22 mouse cellular contexts compared by ENCODE assay signal in genomic region chr13:5242782-5243181, GRCm38 (mm10).
DNase-seq lines count a peak whose midpoint lies in the region; ATAC-seq and TF ChIP-seq lines count a peak whose summit lies in the region.
"Had no signal": no experiment of that assay in that cellular context is flagged by ENCODE, and none has a peak within 500 bp of the region (broad histone marks: within the 10 kb centered on the region; RNA-seq: fewer than 3 reads in every experiment).

No protein-coding gene starts in this region.

- H3K9me3 ChIP-seq in embryonic facial prominence, embryonic 11.5 days (replicated peaks; ENCODE audit: control insufficient read depth, low read length) = no peaks in the 10 kb centered on the region
- H3K9me3 ChIP-seq in embryonic facial prominence, embryonic 10.5 days = no peaks in the 10 kb centered on the region
- H3K9me3 ChIP-seq in kidney, embryonic 15.5 days (replicated peaks) = no peaks in the 10 kb centered on the region; the same call in 1 of the 2 replicates
- H3K9me3 ChIP-seq: embryonic facial prominence, embryonic 13.5 days; forebrain, embryonic 10.5 days; forebrain, embryonic 15.5 days had no signal

- no peaks in the 10 kb centered on the region for H3K36me3 ChIP-seq in embryonic facial prominence, embryonic 11.5 days (replicated peaks; ENCODE audit: control insufficient read depth, insufficient read depth, low read depth, low read length)
- no peaks in the 10 kb centered on the region for H3K36me3 ChIP-seq in embryonic facial prominence, embryonic 10.5 days (replicated peaks)
- no peaks in the 10 kb centered on the region for H3K36me3 ChIP-seq in kidney, embryonic 15.5 days
- no peaks in the 10 kb centered on the region for H3K36me3 ChIP-seq in myocyte (ENCODE audit: control insufficient read depth, insufficient read depth)
- H3K36me3 ChIP-seq: embryonic facial prominence, embryonic 13.5 days; forebrain, embryonic 10.5 days; forebrain, embryonic 15.5 days; heart, embryonic 12.5 days had no signal

- no peak overlapping the region for H3K9ac ChIP-seq in embryonic facial prominence, embryonic 11.5 days (replicated peaks; ENCODE audit: low read length)
- no peak overlapping the region for H3K9ac ChIP-seq in kidney, embryonic 15.5 days
- H3K9ac ChIP-seq: embryonic facial prominence, embryonic 13.5 days; forebrain, embryonic 15.5 days; heart, embryonic 12.5 days had no signal

- DNase-seq in embryonic facial prominence, embryonic 11.5 days (ENCODE audit: low spot score) = peak; percentile 52
- no peak for DNase-seq in embryonic facial prominence, embryonic 10.5 days (ENCODE audit: low spot score)
- DNase-seq in kidney, adult 8-10 months = no peak
- DNase-seq in embryo, embryonic 10.5 days (ENCODE audit: low spot score) = peak; percentile 15
- no peak for DNase-seq in urinary bladder, adult 2 months (ENCODE audit: low spot score)
- DNase-seq: adrenal gland, postnatal 10 days; cerebellum, adult 11 months; cerebellum, adult 8-10 months; cerebellum, postnatal 14 days; gastrocnemius, adult 2 months; gastrocnemius, postnatal 25 days had no signal

- no peaks in the 10 kb centered on the region for H3K4me1 ChIP-seq in embryonic facial prominence, embryonic 11.5 days (ENCODE audit: control insufficient read depth, insufficient read depth, low read length)
- peaks cover 20% of the 10 kb centered on the region for H3K4me1 ChIP-seq in embryonic facial prominence, embryonic 10.5 days
- H3K4me1 ChIP-seq in kidney, embryonic 15.5 days = 0 out of 2 replicates have a peak, but pooled peaks cover 3% of the 10 kb centered on the region
- H3K4me1 ChIP-seq: forebrain, embryonic 10.5 days; forebrain, embryonic 15.5 days; heart, embryonic 12.5 days had no signal

- WGBS in embryonic facial prominence, embryonic 11.5 days = 14% methylated on average over 2 of the region's 2 CpGs
- 30% methylated on average over 2 of the region's 2 CpGs for WGBS in embryonic facial prominence, embryonic 10.5 days
- WGBS in kidney, embryonic 15.5 days = 29% methylated on average over 2 of the region's 2 CpGs

- H3K79me2 ChIP-seq in myocyte (ENCODE audit: control insufficient read depth, insufficient read depth) = no peaks in the 10 kb centered on the region

- H3K4me3 ChIP-seq in embryonic facial prominence, embryonic 11.5 days (ENCODE audit: low read depth, low read length) = no peak overlapping the region
- H3K4me3 ChIP-seq in embryonic facial prominence, embryonic 10.5 days = no peak overlapping the region
- H3K4me3 ChIP-seq in kidney, embryonic 15.5 days (replicated peaks) = no peak overlapping the region
- no peak overlapping the region for H3K4me3 ChIP-seq in myocyte
- H3K4me3 ChIP-seq: embryonic facial prominence, embryonic 13.5 days; erythroblast, embryonic 14.5 days; forebrain, embryonic 10.5 days; forebrain, embryonic 15.5 days; gastrocnemius, adult 2 months; heart, embryonic 12.5 days had no signal

- H3K4me2 ChIP-seq in embryonic facial prominence, embryonic 11.5 days (ENCODE audit: low read depth, low read length) = no peak overlapping the region
- no peak overlapping the region for H3K4me2 ChIP-seq in kidney, embryonic 15.5 days
- peak overlapping the region; percentile 31 for H3K4me2 ChIP-seq in myocyte (ENCODE audit: low read depth)
- H3K4me2 ChIP-seq: embryonic facial prominence, embryonic 13.5 days; forebrain, embryonic 15.5 days; heart, embryonic 12.5 days had no signal

- no peak overlapping the region for H3ac ChIP-seq in myocyte (ENCODE audit: control insufficient read depth, insufficient read length)

- no peak overlapping the region for H3K27ac ChIP-seq in embryonic facial prominence, embryonic 11.5 days (replicated peaks; ENCODE audit: low read depth, low read length)
- no peak overlapping the region for H3K27ac ChIP-seq in embryonic facial prominence, embryonic 10.5 days (replicated peaks)
- no peak overlapping the region for H3K27ac ChIP-seq in kidney, embryonic 15.5 days
- H3K27ac ChIP-seq: embryonic facial prominence, embryonic 13.5 days; forebrain, embryonic 10.5 days; forebrain, embryonic 15.5 days; gastrocnemius, adult 2 months had no signal

- ATAC-seq in embryonic facial prominence, embryonic 11.5 days (replicated peaks; ENCODE audit: insufficient number of reproducible peaks, low FRiP score, low TSS enrichment, low read depth) = no peak
- peak; percentile 86 for ATAC-seq in kidney, embryonic 15.5 days (replicated peaks; ENCODE audit: low FRiP score)
- ATAC-seq in cerebellum, adult (ENCODE audit: insufficient number of reproducible peaks, low FRiP score, low TSS enrichment) = no peak
- ATAC-seq: forebrain, embryonic 15.5 days; hindbrain, embryonic 16.5 days; inflammation-experienced regulatory T-cells, adult 6 months; intestine, postnatal 0 days had no signal

- H3K27me3 ChIP-seq in embryonic facial prominence, embryonic 11.5 days (ENCODE audit: control insufficient read depth, insufficient read depth, low read length) = no peaks in the 10 kb centered on the region
- H3K27me3 ChIP-seq in embryonic facial prominence, embryonic 10.5 days (replicated peaks; ENCODE audit: low read depth, poor library complexity, severe bottlenecking) = no peaks in the 10 kb centered on the region
- no peaks in the 10 kb centered on the region for H3K27me3 ChIP-seq in kidney, embryonic 15.5 days
- H3K27me3 ChIP-seq in myocyte (ENCODE audit: control insufficient read depth, insufficient read depth, insufficient read length) = no peaks in the 10 kb centered on the region
- H3K27me3 ChIP-seq: embryonic facial prominence, embryonic 13.5 days; forebrain, embryonic 15.5 days; heart, embryonic 12.5 days had no signal

- TF ChIP-seq POLR2A in myocyte (IDR thresholded peaks at IDR 0.05; ENCODE audit: insufficient read length, low read depth) = no peak

TF ChIP-seq in myocyte, 11 proteins besides CTCF, POLR2A, EP300 and RAD21:
- no peak for TF ChIP-seq USF1 (IDR thresholded peaks at IDR 0.05; ENCODE audit: low read depth)
- no peak for TF ChIP-seq E2F4 (IDR thresholded peaks at IDR 0.05; ENCODE audit: insufficient read depth)
- no peak for TF ChIP-seq SRF (IDR thresholded peaks at IDR 0.05; ENCODE audit: control insufficient read depth, insufficient read length, low read depth)
- TF ChIP-seq TCF3 (IDR thresholded peaks at IDR 0.05; ENCODE audit: insufficient read length, low read depth) = no peak
- no peak for TF ChIP-seq POLR2AphosphoS2 (IDR thresholded peaks at IDR 0.05; ENCODE audit: insufficient read length, low read depth)
- no peak for TF ChIP-seq REST (IDR thresholded peaks at IDR 0.05; ENCODE audit: insufficient read depth, insufficient read length)
- no peak for TF ChIP-seq MYOD1 (IDR thresholded peaks at IDR 0.05; ENCODE audit: control insufficient read depth in 1 of 3, insufficient read length in 2 of 3, low read depth in 2 of 3)

Comparison
In these comparisons a context has a peak if more than half of its experiments do, and no peak if none do; other contexts are left out.
1. DNase-seq: peak in embryonic facial prominence, embryonic 11.5 days (single experiment) and embryo, embryonic 10.5 days (single experiment); none in embryonic facial prominence, embryonic 10.5 days (single experiment), kidney, adult 8-10 months (0 of 2) and urinary bladder, adult 2 months (single experiment).